Mouse (Mus musculus) embryo, embryonic 9.5 days (tissue): ENCODE results near the gene Iqgap2.

ENCODE experiments used
- DNase-seq: peaks from one replicate; pipeline ENCODE4 v3.0.0-alpha.2; 2017; ENCODE audit errors: extremely low spot score

The Iqgap2 gene

GRCm38 (mm10) chr13:95778761-95779161, 113.0 kb downstream of the Iqgap2 start:
- peak; percentile 30 for DNase-seq

DNA sequence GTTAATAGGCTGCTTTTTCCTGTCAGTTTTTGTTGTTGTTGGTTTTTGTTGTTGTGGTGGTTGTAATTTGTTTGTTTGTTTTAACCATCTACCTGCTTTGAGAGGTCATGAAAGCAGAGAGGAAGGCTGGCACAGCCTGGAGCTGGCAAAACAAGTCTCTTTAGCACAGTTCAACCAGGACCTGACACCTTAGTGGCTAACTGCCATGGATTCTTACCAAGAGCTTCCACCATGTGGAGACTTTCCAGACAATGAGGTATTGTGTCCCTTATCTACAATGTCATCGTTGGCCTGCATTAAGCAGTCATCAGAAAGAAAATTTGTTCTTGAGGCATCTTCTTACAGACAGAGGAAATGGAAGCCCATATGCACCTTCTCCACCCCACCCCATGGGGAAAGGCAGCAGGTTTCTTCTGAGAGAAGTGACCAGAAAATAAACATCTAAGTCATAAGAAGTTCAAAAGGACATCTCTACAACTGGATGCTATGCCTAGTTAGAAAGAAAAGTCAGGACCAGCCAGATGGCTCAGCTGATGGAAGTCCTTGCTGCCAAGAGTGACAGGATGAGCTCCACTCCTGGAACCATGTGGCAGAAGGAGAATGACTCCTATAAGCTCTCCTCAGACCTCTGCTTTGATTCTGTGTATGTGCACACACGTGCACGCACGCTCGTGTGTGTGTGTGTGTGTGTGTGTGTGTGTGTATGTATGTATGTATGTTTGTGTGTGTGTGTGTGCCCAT, 113.9 kb downstream of the Iqgap2 start:
- no peak for DNase-seq

GRCm38 (mm10) chr13:95777237-95777636, 114.5 kb downstream of the Iqgap2 start:
- peak; percentile 48 for DNase-seq

DNA sequence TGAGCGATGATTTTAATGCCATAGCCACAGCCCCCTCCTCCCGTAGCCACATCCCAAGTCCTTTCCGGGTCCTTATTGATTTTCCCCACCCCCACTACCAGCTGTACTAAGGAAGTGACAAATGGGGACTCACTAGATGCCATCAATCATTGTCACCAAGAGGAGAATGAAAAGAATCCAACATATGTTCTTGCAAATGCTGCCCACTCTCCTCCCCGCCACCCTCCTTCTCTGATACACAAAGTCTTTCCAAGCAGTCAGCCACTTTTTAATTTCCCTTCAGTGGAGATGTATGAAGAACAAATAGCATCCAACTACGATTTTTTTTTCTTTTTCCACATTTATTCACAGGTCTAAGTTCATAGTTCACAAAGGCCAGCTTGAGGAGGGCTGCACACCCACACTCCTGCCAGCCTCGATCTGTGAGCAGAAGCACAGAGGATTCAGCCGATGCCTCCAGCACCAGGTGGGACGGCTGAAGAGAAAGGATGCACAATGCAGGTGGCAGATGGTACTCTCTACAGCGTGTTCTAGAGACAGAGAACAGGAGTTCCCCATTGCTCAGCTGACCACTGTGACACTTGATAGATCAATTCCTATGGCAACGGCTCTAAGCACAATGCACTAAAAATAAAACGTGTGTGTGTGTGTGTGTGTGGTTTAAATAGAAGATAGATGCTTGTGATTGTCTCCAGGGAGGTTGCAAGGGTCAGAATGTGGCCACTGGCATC, 116.6 kb downstream of the Iqgap2 start:
- peak; percentile 46 for DNase-seq

DNA sequence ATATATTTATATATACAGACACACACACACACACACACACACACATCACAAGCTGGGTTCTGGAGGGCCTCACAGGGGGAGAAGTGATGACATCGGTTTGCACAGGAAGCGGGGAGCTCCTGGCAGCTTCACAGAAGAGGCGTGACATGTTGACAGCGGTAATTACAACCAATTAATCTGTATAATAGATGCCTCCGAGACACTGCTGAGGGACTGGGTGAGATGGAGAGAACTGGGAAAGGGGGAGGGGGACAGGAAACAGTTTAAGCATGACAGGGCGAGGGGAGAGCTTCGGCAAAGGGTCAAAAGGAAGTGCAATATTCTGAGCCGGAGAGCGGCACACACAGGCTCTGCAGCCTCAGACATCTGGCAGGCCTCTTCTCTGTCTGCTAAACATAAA, 126.7 kb downstream of the Iqgap2 start:
- DNase-seq, result peak; percentile 60

GRCm38 (mm10) chr13:95763876-95764517, 127.7 kb downstream of the Iqgap2 start:
- no peak for DNase-seq

DNA sequence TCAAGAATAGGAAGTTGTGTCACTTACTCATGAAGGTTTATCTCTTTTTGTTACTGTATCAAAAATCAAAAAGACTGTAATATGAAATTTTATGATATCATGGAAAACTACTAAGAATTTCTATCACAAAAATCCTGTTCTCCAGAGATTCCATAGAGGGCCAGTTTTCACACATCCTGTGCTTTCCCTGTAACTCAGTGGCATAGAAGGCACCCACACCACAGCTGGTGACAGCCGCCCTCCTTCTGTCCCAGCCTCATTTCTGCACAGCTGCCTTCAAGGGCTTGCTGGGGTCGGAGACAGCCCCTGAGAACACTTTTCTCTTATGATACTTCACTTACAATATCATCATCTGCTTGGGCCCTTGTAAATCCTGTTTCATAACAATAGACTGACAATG, 131.9 kb downstream of the Iqgap2 start:
- DNase-seq, result no peak

DNA sequence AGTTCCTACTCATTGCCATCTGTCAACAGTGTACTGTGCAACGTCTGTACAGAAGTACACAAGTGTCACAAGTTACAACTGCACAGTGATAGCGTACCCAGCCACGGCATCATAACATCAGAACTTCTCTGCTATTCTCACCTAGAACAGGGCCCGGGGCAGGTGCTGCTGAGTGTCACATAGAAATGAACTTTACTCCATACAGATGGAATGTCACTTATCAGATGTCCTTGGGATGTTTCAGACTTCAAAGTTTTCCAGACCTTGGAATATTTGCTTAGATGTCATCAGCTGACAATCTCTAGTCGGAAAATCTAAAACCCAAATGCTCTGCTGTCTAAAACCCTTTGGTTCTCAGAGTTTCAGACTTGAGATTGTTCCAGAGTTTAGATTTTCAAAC, 137.4 kb downstream of the Iqgap2 start:
- no peak for DNase-seq

DNA sequence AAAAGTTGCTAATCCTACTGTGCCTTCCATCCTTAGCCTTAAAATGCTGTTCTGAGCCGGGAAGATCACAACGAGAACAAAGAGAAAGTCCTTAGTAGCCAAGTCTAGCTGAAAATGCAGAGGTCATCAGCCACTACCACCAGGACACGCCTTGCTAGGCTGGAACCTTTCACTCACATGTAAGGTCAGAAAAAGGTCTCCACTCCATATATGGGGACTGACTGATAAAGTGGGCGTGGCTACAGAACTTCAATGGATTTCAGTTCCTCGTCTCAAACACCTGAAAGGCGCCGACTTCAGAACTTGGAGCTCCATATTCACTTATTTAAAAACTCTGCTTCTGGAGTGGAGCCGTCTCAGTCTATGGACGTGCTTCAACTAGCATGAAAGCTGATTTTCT, 139.3 kb downstream of the Iqgap2 start:
- DNase-seq, result no peak

DNA sequence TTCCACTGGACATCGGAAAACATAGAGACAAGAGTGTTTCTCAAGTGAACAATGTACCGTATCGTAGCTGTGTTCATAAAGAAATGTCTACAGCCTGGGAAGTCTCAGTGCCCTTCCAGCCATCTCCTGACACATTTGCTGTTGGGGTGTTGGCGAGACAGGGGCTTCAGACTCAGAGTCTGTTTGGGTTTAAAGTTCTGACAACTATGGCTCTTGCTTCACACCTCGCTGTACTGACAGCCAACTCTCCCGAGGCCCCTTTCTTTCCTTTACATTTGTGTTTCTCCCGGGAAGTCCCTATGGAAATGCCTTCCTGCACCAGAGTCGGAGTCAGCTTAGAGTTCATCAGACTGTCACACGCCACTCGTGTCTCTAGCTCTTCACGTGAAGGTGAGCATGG, 144.2 kb downstream of the Iqgap2 start:
- no peak for DNase-seq

DNA sequence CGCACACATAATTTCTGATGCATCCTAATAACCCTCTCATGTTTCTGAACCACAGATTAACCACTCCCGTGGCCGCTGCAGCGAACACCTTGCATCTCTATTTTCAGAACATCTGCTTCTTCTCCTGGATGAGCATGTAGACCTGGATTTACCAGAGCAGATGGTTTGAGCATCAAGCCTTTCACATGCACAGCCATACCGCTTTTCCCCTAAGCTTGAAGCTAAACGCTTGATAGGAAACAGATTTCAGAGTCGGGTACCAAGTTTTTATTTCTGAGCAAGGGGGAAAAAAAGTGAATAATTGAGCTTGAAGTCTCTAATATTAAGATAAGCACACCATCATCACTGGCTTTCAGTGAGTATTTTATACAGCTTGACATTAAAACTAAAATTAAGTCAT, 144.6 kb downstream of the Iqgap2 start:
- no peak for DNase-seq

- peak; percentile 68 for DNase-seq
Measured at GRCm38 (mm10) chr13:95746509-95746908, 145.2 kb downstream of the Iqgap2 start.

DNA sequence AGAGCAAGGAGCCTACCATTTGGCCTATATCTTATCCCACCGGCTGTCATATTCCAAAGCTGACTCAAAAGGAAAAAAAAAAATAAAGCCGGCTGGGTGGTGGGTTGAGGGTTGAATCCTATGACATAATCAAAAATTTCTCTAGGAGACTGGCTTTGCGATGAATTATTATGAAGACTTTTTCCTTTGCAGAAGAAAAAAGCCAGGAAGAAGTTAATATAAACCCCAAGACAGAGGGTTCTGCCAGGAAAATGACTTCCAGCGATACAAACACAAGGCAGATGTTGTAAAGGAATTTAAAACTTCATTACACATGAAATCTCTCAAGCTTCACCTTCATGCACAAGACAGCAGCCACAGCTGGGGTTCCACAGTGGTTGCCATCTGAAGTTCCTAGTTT, 146.3 kb downstream of the Iqgap2 start:
- no peak for DNase-seq

GRCm38 (mm10) chr13:95742881-95743466, 148.7 kb downstream of the Iqgap2 start:
- no peak for DNase-seq

DNA sequence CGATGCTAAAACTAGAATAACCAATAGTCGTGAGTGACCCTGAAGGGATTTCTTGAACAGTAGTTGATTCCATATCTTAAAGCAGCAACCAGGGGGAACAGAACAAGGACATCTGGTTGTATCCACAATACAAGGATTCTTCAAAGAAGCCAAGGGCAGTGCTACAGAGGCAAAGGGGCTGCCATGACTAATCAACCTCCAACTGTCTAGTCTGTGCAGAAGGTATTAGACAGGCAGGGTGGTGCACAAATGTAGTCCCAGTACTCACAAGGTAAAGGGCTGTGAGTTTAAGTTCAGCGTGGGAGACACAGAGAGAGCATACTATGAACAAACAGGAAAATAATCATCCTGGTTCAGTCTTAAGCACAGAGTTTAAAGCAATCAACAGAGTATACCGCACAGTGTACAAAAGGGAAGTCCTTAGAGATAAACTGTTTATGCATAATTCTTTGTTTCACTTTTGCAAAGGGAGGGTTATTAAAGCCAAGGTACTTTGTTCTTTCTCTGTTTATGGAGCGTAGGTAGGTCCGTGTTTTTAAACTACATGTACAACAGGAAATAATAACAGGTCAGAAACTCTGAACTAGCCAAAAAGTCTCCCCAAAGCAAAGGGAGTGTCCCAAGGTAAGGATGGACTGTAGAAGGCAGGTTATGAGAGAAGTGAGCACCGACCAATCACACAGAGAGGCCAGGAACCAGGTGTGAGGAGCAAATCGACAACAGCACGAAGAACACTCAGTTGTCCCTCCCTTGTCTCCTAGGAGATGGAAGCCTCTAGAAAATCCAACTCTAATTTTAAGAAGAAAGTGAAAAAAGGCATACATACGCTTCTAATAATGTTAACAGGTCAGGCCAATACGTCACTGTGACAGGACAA, 149.7 kb downstream of the Iqgap2 start:
- DNase-seq, result no peak

DNA sequence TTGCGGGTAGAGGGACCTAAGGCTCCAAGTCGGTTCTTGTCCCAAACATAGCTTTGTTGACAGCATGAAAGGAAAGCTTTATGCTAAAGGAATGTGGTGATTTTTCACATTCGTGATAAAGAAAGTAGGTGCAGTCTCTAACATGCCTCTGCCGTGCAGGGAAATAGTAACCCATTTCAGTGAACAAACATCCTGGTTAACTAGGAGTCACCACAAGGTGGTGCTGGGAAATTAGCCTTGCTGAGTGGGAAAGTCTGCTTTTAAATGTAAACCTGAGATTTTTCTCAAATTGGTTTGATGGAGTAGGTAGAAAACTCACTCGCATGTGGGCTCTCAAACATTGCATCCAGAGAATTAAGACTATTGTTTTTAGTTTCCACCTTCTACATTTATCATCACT, 152.1 kb downstream of the Iqgap2 start:
- DNase-seq, result no peak

- no peak for DNase-seq
Measured at GRCm38 (mm10) chr13:95730491-95730890, 161.2 kb downstream of the Iqgap2 start.

DNA sequence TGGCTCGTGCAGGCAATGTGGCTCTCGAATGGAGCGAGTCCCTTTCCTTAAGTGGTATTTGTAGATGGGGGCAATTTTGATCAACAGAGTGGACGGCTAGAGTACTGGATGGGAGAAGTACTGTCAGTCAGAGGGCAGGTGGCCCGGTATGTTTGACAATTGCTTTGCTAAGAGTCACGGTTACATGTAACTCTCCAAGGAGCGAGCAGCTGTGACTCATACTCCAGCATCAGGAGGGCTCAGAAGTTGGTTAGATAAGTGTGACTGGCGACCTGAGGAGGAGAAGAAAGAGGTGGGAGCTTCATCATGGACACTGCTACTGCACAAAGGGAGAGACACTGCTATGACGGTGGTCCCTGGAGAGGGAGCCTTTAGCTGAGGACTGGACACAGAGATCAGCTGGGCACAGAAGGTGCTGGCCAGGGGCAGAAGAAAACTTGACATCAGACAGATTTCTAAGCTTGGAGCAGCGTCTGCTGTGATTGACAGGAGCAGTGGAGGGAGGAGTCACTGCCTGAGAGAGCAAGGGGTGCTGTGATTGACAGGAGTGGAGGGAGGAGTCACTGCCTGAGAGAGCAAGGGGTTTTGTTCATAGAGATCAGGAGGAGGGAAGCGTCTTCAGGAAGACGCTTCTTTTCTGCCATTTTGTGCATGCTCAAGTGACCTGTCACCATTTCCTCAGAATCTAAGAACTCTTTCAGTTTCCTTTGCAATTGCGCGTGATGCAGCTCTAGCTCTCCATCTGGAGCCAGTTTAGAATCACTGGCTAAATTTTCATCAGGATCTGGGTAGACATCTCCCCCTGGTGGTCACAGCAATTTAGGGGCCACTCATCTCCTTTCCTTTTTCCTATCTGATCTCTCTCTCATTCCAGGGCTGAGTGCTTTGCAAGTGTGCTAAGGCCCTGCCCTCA, 172.1 kb downstream of the Iqgap2 start:
- peak; percentile 71 for DNase-seq

- no peak for DNase-seq
Measured at GRCm38 (mm10) chr13:95715356-95715755, 176.4 kb downstream of the Iqgap2 start.

- DNase-seq, result no peak
Measured at GRCm38 (mm10) chr13:95714271-95714975, 177.3 kb downstream of the Iqgap2 start.
